Mouse (Mus musculus) G1E (cell line): ENCODE results near the gene Grm3. TPM values are rescaled to one million over a fixed set of nuclear protein-coding genes. Genes with fewer than 3 reads are reported as not detected.

ENCODE experiments used
- ATAC-seq: 2 replicates; pipeline ENCODE4 v1.8.0; 2016; ENCODE audit warnings: mild to moderate bottlenecking; ENCODE audit not compliant: insufficient number of reproducible peaks, poor library complexity, low FRiP score, severe bottlenecking; ENCODE audit errors: extremely low read depth
- DNase-seq: peaks from one replicate; pipeline ENCODE4 v3.0.0; 2012; ENCODE audit warnings: low spot score
- H3K27me3 ChIP-seq: 2 replicates; pipeline ENCODE4 v1.6.1; 2012; ENCODE audit warnings: mild to moderate bottlenecking, low read length, inconsistent platforms; ENCODE audit not compliant: insufficient read depth
- H3K36me3 ChIP-seq: replicated peaks from 2 replicates; pipeline ENCODE3; 2012; ENCODE audit warnings: mild to moderate bottlenecking, inconsistent platforms
- H3K4me1 ChIP-seq: 2 replicates; pipeline ENCODE4 v1.6.1; 2012; ENCODE audit warnings: low read depth, low read length, inconsistent platforms, mixed read lengths; ENCODE audit not compliant: insufficient read depth
- H3K4me3 ChIP-seq: 2 replicates; pipeline ENCODE4 v1.5.1; 2012; ENCODE audit warnings: low read depth, mild to moderate bottlenecking, inconsistent platforms, low read length, moderate library complexity, mixed read lengths
- H3K9me3 ChIP-seq: replicated peaks from 2 replicates; pipeline ENCODE4 v1.6.1; 2012; ENCODE audit warnings: inconsistent platforms
- CTCF ChIP-seq: IDR thresholded peaks from 2 replicates; pipeline ENCODE4 v1.5.1; 2012; ENCODE audit warnings: low read depth, low read length, inconsistent platforms, mixed read lengths
- GATA1 ChIP-seq: IDR thresholded peaks from 2 replicates; pipeline ENCODE4 v1.6.1; 2012; ENCODE audit warnings: borderline replicate concordance, low read length, inconsistent platforms, mixed read lengths
- GATA2 ChIP-seq: IDR thresholded peaks from 2 replicates; pipeline ENCODE4 v1.6.1; 2012; ENCODE audit warnings: low read depth, low read length, inconsistent platforms, borderline replicate concordance
- POLR2AphosphoS5 ChIP-seq: IDR thresholded peaks from 2 replicates; pipeline ENCODE4 v1.6.1; 2012; ENCODE audit warnings: low read depth, low read length, inconsistent platforms; ENCODE audit not compliant: insufficient replicate concordance
- TAL1 ChIP-seq: conservative IDR thresholded peaks from 2 replicates; pipeline ENCODE4 v1.6.1; 2012; ENCODE audit warnings: low read depth, low read length, inconsistent platforms, mixed read lengths
- polyA plus RNA-seq: library from polyadenylated mRNA; stranded (reverse); fragments of >175 nt; gene quantifications from 2 replicates; pipeline ENCODE4 v1.2.3, GENCODE M21; 2012
- total RNA-seq, 2 experiments: library from RNA; stranded (forward) in 1 of 2; stranded (reverse) in 1 of 2; fragments of 200-1000 nt in 1 of 2; fragments of >200 nt in 1 of 2; fragmentation: Nextera tagmentation in 1 of 2; gene quantifications; 2 replicates each; pipeline ENCODE4 v1.2.3; 2014 to 2017

The Grm3 gene
- total and polyA plus RNA-seq, 3 experiments: 0.05 TPM; not detected in 2

DNA sequence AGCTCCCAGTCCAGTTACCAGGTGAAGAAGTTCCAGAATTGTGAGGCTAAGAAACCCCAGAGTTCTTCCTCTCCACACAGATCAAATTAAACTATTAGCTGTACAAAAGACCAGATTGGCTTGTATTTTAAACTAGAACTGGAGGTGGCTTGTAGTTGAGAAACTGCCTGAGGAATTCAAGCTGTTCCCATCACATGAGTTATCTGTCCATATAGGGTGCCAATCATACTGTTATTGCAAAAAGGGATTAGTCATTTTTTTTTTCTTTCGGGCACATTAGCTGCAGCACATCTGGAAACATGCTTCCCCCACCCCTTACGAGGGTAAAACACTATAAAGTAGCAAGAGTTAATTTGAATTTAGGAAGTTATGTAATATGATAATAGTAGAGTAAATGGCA is 145.9 kb downstream of the Grm3 start:
- no peak overlapping the region for H3K4me3 ChIP-seq
- DNase-seq (no peak), ATAC-seq (no peak)

DNA sequence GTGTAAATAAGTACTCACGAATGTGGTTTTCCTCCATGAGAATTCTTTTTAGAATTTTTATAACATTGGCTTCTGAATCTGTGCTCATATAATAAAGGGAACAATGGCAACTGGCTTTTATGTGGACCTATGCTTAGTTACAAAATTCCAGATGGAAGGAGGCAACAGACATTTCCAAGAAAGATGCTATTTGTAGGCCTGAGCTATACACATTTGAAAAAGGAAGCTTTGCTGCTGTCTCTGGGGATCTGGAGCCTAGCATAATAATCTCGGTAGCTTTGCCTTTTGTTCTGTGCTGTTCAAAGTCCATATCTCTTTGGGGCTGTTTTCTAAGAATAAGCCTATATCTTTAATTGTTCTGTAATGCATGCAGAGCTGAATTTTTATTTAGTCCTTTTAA is 146.4 kb downstream of the Grm3 start:
- ATAC-seq (no peak), DNase-seq (no peak)
- no peaks in the 10 kb centered on the region for H3K4me1 ChIP-seq
- no peak overlapping the region for H3K4me3 ChIP-seq
- TF ChIP-seq GATA1 (no peak), TAL1 (no peak), CTCF (no peak), GATA2 (no peak), POLR2AphosphoS5 (no peak)
- H3K36me3 ChIP-seq: no peaks in the 10 kb centered on the region
- no peaks in the 10 kb centered on the region for H3K9me3 ChIP-seq
- no peaks in the 10 kb centered on the region for H3K27me3 ChIP-seq

More for the DNA sequence above, 145.9 kb downstream of the Grm3 start:
- no peaks in the 10 kb centered on the region for H3K27me3 ChIP-seq
- no peaks in the 10 kb centered on the region for H3K4me1 ChIP-seq
- TF ChIP-seq POLR2AphosphoS5 (no peak), CTCF (no peak), GATA1 (no peak), TAL1 (no peak), GATA2 (no peak)
- no peaks in the 10 kb centered on the region for H3K9me3 ChIP-seq
- H3K36me3 ChIP-seq: no peaks in the 10 kb centered on the region

DNA sequence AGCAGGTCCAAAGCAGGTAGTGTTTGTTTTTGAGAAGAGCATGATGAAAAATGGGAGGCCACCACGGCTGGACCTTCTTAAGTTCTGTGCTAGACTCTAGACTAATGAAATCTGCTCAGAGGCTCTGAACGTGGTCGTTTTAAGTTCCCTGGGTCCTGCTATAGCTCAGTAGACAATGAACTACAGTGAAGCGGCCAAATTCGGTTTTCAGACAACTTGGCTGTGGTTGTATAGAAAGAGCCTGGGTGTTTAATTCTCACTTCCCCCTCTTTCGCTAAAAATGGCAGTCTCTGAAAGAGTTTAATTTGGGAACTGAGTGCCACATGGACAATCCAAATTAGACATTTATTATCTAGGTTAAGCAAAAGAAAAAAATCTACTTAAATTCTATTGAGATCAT is 154.0 kb downstream of the Grm3 start:
- H3K4me3 ChIP-seq: no peak overlapping the region
- H3K4me1 ChIP-seq: no peaks in the 10 kb centered on the region
- DNase-seq: no peak
- ATAC-seq: no peak
- H3K27me3 ChIP-seq: peaks cover 3% of the 10 kb centered on the region; the same call in 1 of the 2 replicates
- TF ChIP-seq TAL1 (no peak), POLR2AphosphoS5 (no peak), GATA1 (no peak), GATA2 (no peak), CTCF (no peak)
- no peaks in the 10 kb centered on the region for H3K36me3 ChIP-seq
- no peaks in the 10 kb centered on the region for H3K9me3 ChIP-seq

DNA sequence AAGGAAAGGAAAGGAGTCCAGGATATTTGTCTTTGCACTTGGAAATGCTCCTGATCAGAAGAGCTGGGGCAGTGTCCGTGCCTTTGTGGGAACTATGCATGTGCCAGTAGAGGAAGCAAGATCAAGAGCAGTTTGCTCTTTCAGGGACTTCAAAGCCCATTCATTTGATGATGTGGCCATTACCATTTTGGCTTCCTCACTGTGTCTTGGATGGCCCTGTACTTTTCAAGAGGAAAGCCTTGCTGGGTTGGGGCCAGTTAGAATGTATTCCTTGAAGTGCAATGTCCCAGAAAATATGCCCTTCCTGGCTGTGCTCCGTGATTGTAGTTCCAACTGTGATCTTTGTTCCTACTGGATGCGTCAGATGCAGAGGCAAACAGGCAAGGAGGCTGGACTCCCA is 167.3 kb downstream of the Grm3 start:
- Histone ChIP-seq H3K9me3 (no peaks in the 10 kb centered on the region), H3K4me3 (no peak overlapping the region), H3K36me3 (no peaks in the 10 kb centered on the region), H3K4me1 (no peaks in the 10 kb centered on the region), H3K27me3 (no peaks in the 10 kb centered on the region)
- ATAC-seq (no peak), DNase-seq (no peak)
- TF ChIP-seq CTCF: no peak
- TF ChIP-seq GATA2: no peak
- TF ChIP-seq GATA1: no peak
- TF ChIP-seq TAL1: no peak
- no peak for TF ChIP-seq POLR2AphosphoS5

DNA sequence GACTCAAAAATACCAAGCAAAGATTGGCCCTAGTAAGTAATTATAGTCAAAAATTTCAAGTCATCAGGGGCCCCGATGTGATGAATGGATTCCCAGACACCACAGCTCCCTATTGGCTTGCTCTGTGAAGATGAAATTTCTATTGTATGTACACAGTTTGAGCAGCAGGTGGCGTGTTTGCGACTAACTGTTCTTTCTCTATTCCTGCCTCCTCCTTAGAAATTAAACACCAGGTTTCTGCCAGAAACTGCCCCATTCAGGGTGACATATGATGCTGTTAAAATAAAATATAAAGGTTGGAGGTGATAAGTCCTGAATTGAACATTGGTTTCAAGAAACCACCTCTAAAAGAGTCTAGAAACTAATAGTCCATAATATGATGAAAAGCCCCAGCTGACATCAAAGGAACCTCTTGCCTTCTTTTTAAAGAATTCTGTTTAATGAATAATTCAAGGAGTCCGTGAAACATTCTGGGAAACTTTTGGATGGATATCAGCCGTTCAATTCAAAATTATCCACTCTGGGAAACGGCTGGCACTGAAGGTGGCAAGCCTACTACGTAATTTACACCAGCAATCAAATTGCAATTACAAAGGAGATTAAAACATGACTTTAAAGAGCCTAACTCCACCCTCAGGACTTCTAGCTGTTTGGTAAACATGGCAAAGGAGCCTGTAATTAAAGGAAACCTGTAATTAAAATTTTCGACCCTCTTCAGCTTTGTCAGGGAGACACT is 184.0 kb downstream of the Grm3 start:
- Histone ChIP-seq H3K4me1 (no peaks in the 10 kb centered on the region), H3K36me3 (no peaks in the 10 kb centered on the region), H3K27me3 (no peaks in the 10 kb centered on the region), H3K4me3 (no peak overlapping the region), H3K9me3 (no peaks in the 10 kb centered on the region)
- TF ChIP-seq GATA1: no peak
- TF ChIP-seq CTCF: no peak
- TF ChIP-seq POLR2AphosphoS5: no peak
- no peak for TF ChIP-seq GATA2
- TF ChIP-seq TAL1: no peak
- DNase-seq (no peak), ATAC-seq (no peak)

DNA sequence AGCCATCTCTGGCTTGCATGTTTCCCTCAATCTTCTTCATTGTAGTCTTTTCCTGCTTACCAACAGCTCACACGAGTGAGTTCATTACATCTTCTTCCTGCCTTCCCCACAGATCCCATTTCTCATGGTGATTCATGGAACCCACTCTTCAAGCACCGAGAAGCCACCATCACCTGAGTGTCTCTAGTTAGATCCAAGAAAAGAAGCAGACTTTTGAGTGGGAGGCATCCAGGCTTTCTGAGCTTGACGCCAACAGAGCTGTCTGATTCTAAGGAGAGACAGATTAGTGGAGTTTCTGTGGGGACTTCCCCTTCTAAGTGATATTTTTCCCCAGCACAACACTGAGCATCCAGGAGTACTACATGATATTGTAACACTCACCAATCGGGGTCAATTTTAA is 199.5 kb downstream of the Grm3 start:
- no peaks in the 10 kb centered on the region for H3K27me3 ChIP-seq
- no peaks in the 10 kb centered on the region for H3K36me3 ChIP-seq
- H3K9me3 ChIP-seq: no peaks in the 10 kb centered on the region
- DNase-seq (no peak), ATAC-seq (no peak)
- H3K4me3 ChIP-seq: no peak overlapping the region
- TF ChIP-seq TAL1 (no peak), GATA2 (no peak), GATA1 (no peak)
- no peaks in the 10 kb centered on the region for H3K4me1 ChIP-seq

DNA sequence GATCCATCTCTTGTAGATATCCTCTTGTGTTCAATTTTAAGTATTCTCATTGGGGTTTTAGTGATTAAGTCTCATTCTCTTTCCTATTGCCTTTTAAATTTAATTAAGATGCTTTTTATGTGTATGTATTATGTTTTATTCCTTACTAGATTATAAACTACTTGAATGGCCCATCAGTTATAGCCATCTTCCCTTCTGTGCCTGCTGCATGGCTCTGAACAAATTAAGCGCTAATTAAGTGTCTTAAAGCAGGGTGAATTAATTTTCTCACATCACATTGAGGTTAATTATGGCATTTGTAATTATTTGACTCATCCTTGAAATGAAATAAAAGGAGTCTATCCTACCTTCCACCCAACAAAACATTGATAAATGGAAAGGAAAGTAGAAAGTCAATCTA is 213.9 kb downstream of the Grm3 start:
- DNase-seq: no peak
- ATAC-seq: no peak
- no peaks in the 10 kb centered on the region for H3K27me3 ChIP-seq
- no peak overlapping the region for H3K4me3 ChIP-seq
- H3K4me1 ChIP-seq: no peaks in the 10 kb centered on the region
- no peaks in the 10 kb centered on the region for H3K36me3 ChIP-seq
- TF ChIP-seq TAL1 (no peak), POLR2AphosphoS5 (no peak)
- no peaks in the 10 kb centered on the region for H3K9me3 ChIP-seq
